Mouse (Mus musculus): Measurements from ENCODE around the gene Cdkal1.

Gene Cdkal1

GRCm38 (mm10) chr13:29593096-29593495, 262.4 kb downstream of the Cdkal1 start:
- no peak overlapping the region for H3K4me3 ChIP-seq (replicated peaks; ENCODE audit: low read length)
- peaks cover 18% of the 10 kb centered on the region for H3K9me3 ChIP-seq (ENCODE audit: low read length)
- H3K4me1 ChIP-seq (replicated peaks; ENCODE audit: low read depth, low read length) = no peaks in the 10 kb centered on the region
- H3K27me3 ChIP-seq (ENCODE audit: insufficient read depth, low read length) = no peaks in the 10 kb centered on the region
- peaks cover 8% of the 10 kb centered on the region for H3K36me3 ChIP-seq (ENCODE audit: insufficient read depth, low read length)
- no peak for TF ChIP-seq NANOG (IDR thresholded peaks at IDR 0.05; ENCODE audit: borderline replicate concordance, low read length)
- TF ChIP-seq POU5F1 (IDR thresholded peaks at IDR 0.05; ENCODE audit: borderline replicate concordance, low read length) = no peak
- no peak for TF ChIP-seq CTCF (conservative IDR thresholded peaks at IDR 0.05; ENCODE audit: low read length)

GRCm38 (mm10) chr13:29590685-29591084, 264.8 kb downstream of the Cdkal1 start:
- TF ChIP-seq NANOG (IDR thresholded peaks at IDR 0.05; ENCODE audit: borderline replicate concordance, low read length) = no peak
- no peak for TF ChIP-seq CTCF (conservative IDR thresholded peaks at IDR 0.05; ENCODE audit: low read length)
- no peak for TF ChIP-seq POU5F1 (IDR thresholded peaks at IDR 0.05; ENCODE audit: borderline replicate concordance, low read length)
- no peaks in the 10 kb centered on the region for H3K27me3 ChIP-seq (ENCODE audit: insufficient read depth, low read length)

GRCm38 (mm10) chr13:29590164-29590563, 265.3 kb downstream of the Cdkal1 start:
- Histone ChIP-seq H3K4me1 (replicated peaks; ENCODE audit: low read depth, low read length) (no peaks in the 10 kb centered on the region), H3K9me3 (ENCODE audit: low read length) (peaks cover 18% of the 10 kb centered on the region), H3K4me3 (replicated peaks; ENCODE audit: low read length) (no peak overlapping the region), H3K27me3 (ENCODE audit: insufficient read depth, low read length) (no peaks in the 10 kb centered on the region), H3K36me3 (ENCODE audit: insufficient read depth, low read length) (peaks cover 8% of the 10 kb centered on the region)
- TF ChIP-seq POU5F1 (IDR thresholded peaks at IDR 0.05; ENCODE audit: borderline replicate concordance, low read length) (no peak), NANOG (IDR thresholded peaks at IDR 0.05; ENCODE audit: borderline replicate concordance, low read length) (no peak), CTCF (conservative IDR thresholded peaks at IDR 0.05; ENCODE audit: low read length) (no peak)

More at GRCm38 (mm10) chr13:29590685-29591084, 264.8 kb downstream of the Cdkal1 start:
- H3K36me3 ChIP-seq (ENCODE audit: insufficient read depth, low read length) = peaks cover 8% of the 10 kb centered on the region
- H3K4me3 ChIP-seq (replicated peaks; ENCODE audit: low read length) = no peak overlapping the region
- H3K9me3 ChIP-seq (ENCODE audit: low read length) = peaks cover 18% of the 10 kb centered on the region
- H3K4me1 ChIP-seq (replicated peaks; ENCODE audit: low read depth, low read length) = no peaks in the 10 kb centered on the region

- Histone ChIP-seq H3K4me1 (replicated peaks; ENCODE audit: low read depth, low read length) (no peaks in the 10 kb centered on the region), H3K27me3 (ENCODE audit: insufficient read depth, low read length) (no peaks in the 10 kb centered on the region), H3K36me3 (ENCODE audit: insufficient read depth, low read length) (peaks cover 8% of the 10 kb centered on the region), H3K9me3 (ENCODE audit: low read length) (peaks cover 18% of the 10 kb centered on the region), H3K4me3 (replicated peaks; ENCODE audit: low read length) (no peak overlapping the region)
- TF ChIP-seq POU5F1 (IDR thresholded peaks at IDR 0.05; ENCODE audit: borderline replicate concordance, low read length) (no peak), CTCF (conservative IDR thresholded peaks at IDR 0.05; ENCODE audit: low read length) (no peak), NANOG (IDR thresholded peaks at IDR 0.05; ENCODE audit: borderline replicate concordance, low read length) (no peak)
These were observed 266.8 kb downstream of the Cdkal1 start for GRCm38 (mm10) chr13:29588693-29589092.

GRCm38 (mm10) chr13:29581762-29582700, 273.4 kb downstream of the Cdkal1 start:
- Histone ChIP-seq H3K4me1 (replicated peaks; ENCODE audit: low read depth, low read length) (no peaks in the 10 kb centered on the region), H3K4me3 (replicated peaks; ENCODE audit: low read length) (no peak overlapping the region), H3K9me3 (ENCODE audit: low read length) (no peaks in the 10 kb centered on the region), H3K27me3 (ENCODE audit: insufficient read depth, low read length) (no peaks in the 10 kb centered on the region), H3K36me3 (ENCODE audit: insufficient read depth, low read length) (no peaks in the 10 kb centered on the region)
- TF ChIP-seq NANOG (IDR thresholded peaks at IDR 0.05; ENCODE audit: borderline replicate concordance, low read length) = no peak
- TF ChIP-seq POU5F1 (IDR thresholded peaks at IDR 0.05; ENCODE audit: borderline replicate concordance, low read length) = no peak
- no peak for TF ChIP-seq CTCF (conservative IDR thresholded peaks at IDR 0.05; ENCODE audit: low read length)

GRCm38 (mm10) chr13:29580780-29581179, 274.7 kb downstream of the Cdkal1 start:
- TF ChIP-seq NANOG (IDR thresholded peaks at IDR 0.05; ENCODE audit: borderline replicate concordance, low read length) (no peak), POU5F1 (IDR thresholded peaks at IDR 0.05; ENCODE audit: borderline replicate concordance, low read length) (no peak), CTCF (conservative IDR thresholded peaks at IDR 0.05; ENCODE audit: low read length) (no peak)
- Histone ChIP-seq H3K36me3 (ENCODE audit: insufficient read depth, low read length) (no peaks in the 10 kb centered on the region), H3K4me1 (replicated peaks; ENCODE audit: low read depth, low read length) (no peaks in the 10 kb centered on the region), H3K9me3 (ENCODE audit: low read length) (no peaks in the 10 kb centered on the region), H3K27me3 (ENCODE audit: insufficient read depth, low read length) (no peaks in the 10 kb centered on the region), H3K4me3 (replicated peaks; ENCODE audit: low read length) (no peak overlapping the region)

GRCm38 (mm10) chr13:29580009-29580408, 275.5 kb downstream of the Cdkal1 start:
- Histone ChIP-seq H3K27me3 (ENCODE audit: insufficient read depth, low read length) (no peaks in the 10 kb centered on the region), H3K4me1 (replicated peaks; ENCODE audit: low read depth, low read length) (no peaks in the 10 kb centered on the region), H3K4me3 (replicated peaks; ENCODE audit: low read length) (no peak overlapping the region), H3K36me3 (ENCODE audit: insufficient read depth, low read length) (no peaks in the 10 kb centered on the region), H3K9me3 (ENCODE audit: low read length) (no peaks in the 10 kb centered on the region)
- TF ChIP-seq CTCF (conservative IDR thresholded peaks at IDR 0.05; ENCODE audit: low read length) (no peak), NANOG (IDR thresholded peaks at IDR 0.05; ENCODE audit: borderline replicate concordance, low read length) (no peak)

- H3K9me3 ChIP-seq (ENCODE audit: low read length) = no peaks in the 10 kb centered on the region
These were observed 276.9 kb downstream of the Cdkal1 start for GRCm38 (mm10) chr13:29578621-29579020.

More at GRCm38 (mm10) chr13:29578621-29579020, 276.9 kb downstream of the Cdkal1 start:
- Histone ChIP-seq H3K36me3 (ENCODE audit: insufficient read depth, low read length) (no peaks in the 10 kb centered on the region), H3K27me3 (ENCODE audit: insufficient read depth, low read length) (no peaks in the 10 kb centered on the region), H3K4me3 (replicated peaks; ENCODE audit: low read length) (no peak overlapping the region), H3K4me1 (replicated peaks; ENCODE audit: low read depth, low read length) (no peaks in the 10 kb centered on the region)
- TF ChIP-seq CTCF (conservative IDR thresholded peaks at IDR 0.05; ENCODE audit: low read length) (no peak), POU5F1 (IDR thresholded peaks at IDR 0.05; ENCODE audit: borderline replicate concordance, low read length) (no peak), NANOG (IDR thresholded peaks at IDR 0.05; ENCODE audit: borderline replicate concordance, low read length) (no peak)

Data from E14TG2a.4 (cell line).